Mouse (Mus musculus) heart, postnatal 36 days (tissue): ENCODE results near the gene Gapt. TPM values are rescaled to one million over a fixed set of nuclear protein-coding genes. Genes with fewer than 3 reads are reported as not detected.

ENCODE experiments used
- DNase-seq, 2 experiments: peaks; one replicate each; pipeline ENCODE4 v3.0.0; 2021 to 2022
- intact Hi-C: fragments of 180-260 bp; cut with DNase I; formaldehyde crosslinking; loops from one replicate; pipeline ENCODE4 v1.15.1; 2025
- total RNA-seq, 2 experiments: library from RNA; stranded (reverse); gene quantifications; 2 replicates each; pipeline ENCODE4 v1.2.3; 2021

Gapt gene
- total RNA-seq, 2 experiments from 2014 or later, result 0.24 TPM; not detected in 1

DNA sequence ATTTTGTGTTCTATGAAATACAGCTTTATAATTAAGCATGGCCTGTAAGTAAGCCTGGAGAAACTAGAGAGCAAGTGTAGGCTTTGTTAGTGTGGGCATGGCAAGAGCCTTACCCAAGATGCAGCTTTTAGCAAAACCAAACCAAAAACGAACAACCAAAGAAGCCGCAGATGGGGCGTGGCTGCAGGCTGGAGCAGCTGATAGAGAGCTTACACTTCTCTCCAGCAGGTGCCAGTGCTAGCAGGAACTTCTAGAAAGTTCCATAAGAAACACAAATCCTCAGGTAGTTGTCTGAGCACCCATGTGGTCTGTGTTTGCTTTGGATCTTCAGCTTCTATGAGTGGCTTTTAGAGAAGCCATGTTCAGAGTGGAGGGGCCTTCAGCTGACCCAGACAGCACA is 9.5 kb upstream of the Gapt start:
- DNase-seq, result no peak
- intact Hi-C loops, result loop anchor here (5.0 kb wide), 1 partner anchor 444 kb away; no protein-coding TSS in a partner anchor

DNA sequence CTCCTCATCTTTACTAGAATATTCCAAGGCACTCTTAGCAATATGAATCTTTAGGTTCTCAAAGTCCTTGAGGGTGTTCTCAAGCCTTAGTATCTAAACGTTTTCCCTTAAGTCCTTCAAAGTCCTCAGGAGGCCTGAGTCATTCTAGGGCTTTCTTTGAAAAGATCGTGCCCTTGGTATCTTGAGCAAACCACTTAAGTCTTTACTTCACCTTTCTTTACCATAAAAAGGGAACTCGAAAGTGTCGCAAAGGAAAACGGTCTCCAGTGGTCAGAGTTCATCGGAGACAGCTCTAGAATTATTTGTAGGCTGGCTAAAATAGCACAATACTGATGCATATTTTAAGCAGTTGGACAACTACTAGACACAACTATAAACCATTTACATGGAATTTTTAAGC is 6.7 kb upstream of the Gapt start:
- intact Hi-C loops, result no loop called here
- DNase-seq, result no peak

DNA sequence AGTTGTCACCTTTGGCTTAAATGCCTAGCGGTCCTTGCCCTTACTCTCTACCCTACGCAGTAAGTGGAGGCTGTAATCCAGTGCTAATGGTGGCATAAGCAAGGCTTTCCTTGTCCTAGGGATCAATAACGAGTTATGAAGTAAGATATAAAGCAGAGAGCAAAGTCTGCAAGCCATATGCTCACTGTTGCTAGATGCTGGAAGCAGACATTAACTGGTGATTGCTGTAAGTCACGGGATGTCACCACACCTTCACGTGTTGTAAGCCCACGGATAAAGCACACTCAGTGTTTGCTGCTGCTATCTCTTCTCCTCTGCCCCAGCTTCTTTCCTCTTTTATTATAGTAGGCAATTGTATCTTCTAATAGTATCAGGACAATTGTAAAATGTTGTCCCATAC is 5.9 kb downstream of the Gapt start:
- intact Hi-C loops, result no loop called here
- no peak for DNase-seq

- DNase-seq, result no peak
- intact Hi-C loops, result no loop called here
Observed at GRCm38 (mm10) chr13:110346707-110347106, 10.3 kb downstream of the Gapt start.

- intact Hi-C loops, result no loop called here
Observed at GRCm38 (mm10) chr13:110342602-110343001, 14.4 kb downstream of the Gapt start.

GRCm38 (mm10) chr13:110332958-110333597 is 23.9 kb downstream of the Gapt start:
- intact Hi-C loops, result no loop called here
- DNase-seq, result no peak

More at GRCm38 (mm10) chr13:110342602-110343001, 14.4 kb downstream of the Gapt start:
- DNase-seq, result no peak

DNA sequence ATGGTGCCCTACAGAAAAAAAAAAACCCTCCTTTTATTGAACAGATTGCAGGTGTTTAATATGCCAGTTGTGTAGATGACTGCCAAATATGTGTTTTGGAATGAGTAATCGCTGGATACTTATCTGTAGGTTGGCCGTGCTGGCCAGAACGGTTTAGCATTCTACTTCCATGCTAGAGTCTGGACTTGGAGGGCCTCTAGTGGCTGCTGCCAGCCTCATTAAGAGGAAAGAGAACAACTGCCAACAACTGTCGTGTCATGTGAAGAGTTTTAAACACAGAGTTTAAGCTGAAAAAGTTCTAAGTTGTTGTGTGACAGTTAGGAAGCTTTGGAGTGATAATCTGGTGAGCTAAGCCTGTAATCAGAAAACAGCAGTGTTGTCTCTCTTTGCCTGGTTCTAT is 38.3 kb downstream of the Gapt start:
- intact Hi-C loops, result loop anchor here (2.0 kb wide), 1 partner anchor 256 kb away; no protein-coding TSS in a partner anchor

DNA sequence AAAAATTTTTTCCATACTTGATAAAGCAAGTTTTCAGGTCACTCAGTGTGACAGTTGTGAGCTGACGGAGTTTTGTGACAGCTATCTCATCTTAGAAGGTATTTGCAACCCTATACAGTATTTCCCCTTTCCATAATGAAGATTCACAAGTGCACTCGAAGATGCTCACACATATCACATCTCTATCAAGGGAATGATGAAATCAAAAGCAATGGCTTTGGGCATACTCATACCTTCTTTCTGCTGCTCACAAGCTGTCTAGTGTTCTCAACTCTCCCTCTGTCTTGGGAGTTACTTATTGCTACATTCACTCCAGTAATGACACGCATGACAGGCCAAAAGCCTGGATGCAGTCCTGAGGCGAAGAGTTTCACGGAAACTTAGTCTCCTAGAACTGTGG is 49.8 kb downstream of the Gapt start:
- DNase-seq, result no peak
- intact Hi-C loops, result no loop called here

More for the DNA sequence above, 38.3 kb downstream of the Gapt start:
- DNase-seq, result no peak

Other genes starting within 250 kb of the Gapt start
- under 1 TPM in 1 of 2 experiments, not detected in 1; 0.08 TPM for gene Rab3c, start 76.2 kb downstream of the Gapt start, total RNA-seq
- 10 to 100 TPM; 26.0 to 34.9 TPM for gene Plk2, start 37.8 kb upstream of the Gapt start, total RNA-seq